Mouse (Mus musculus) midbrain, embryonic 10.5 days (tissue): Measurements from ENCODE around the gene Krt19. TPM values are rescaled to one million over a fixed set of nuclear protein-coding genes. Genes with fewer than 3 reads are reported as not detected.

Experiments
- DNase-seq: peaks from one replicate; pipeline ENCODE4 v3.0.0-alpha.2; 2017; ENCODE audit warnings: low spot score
- H3K27ac ChIP-seq: fragments of 300-500 bp; sonication (generic); replicated peaks from 2 replicates; pipeline ENCODE4 v1.5.1; 2016; ENCODE audit warnings: mild to moderate bottlenecking
- H3K27me3 ChIP-seq: fragments of 300-500 bp; sonication (generic); 2 replicates; pipeline ENCODE4 v1.6.1; 2016; ENCODE audit warnings: low read depth, mild to moderate bottlenecking; ENCODE audit not compliant: poor library complexity, severe bottlenecking
- H3K36me3 ChIP-seq: fragments of 300-500 bp; sonication (generic); 2 replicates; pipeline ENCODE4 v1.6.1; 2016; ENCODE audit warnings: mild to moderate bottlenecking, moderate library complexity
- H3K4me1 ChIP-seq: fragments of 300-500 bp; sonication (generic); 2 replicates; pipeline ENCODE4 v1.6.1; 2016
- H3K4me3 ChIP-seq: fragments of 300-500 bp; sonication (generic); 2 replicates; pipeline ENCODE4 v1.5.1; 2016; ENCODE audit warnings: mild to moderate bottlenecking, moderate library complexity
- H3K9me3 ChIP-seq: fragments of 300-500 bp; sonication (generic); replicated peaks from 2 replicates; pipeline ENCODE4 v1.6.1; 2016; ENCODE audit warnings: mild to moderate bottlenecking
- WGBS: fragments of 180-500 bp; shearing (Covaris S2); methylation state at CpG from one replicate; pipeline ENCODE4 v1.1.7; 2016; 5-methylcytosine and 5-hydroxymethylcytosine counted together
- polyA plus RNA-seq: library from polyadenylated mRNA; unstranded; fragments of >200 nt; fragmentation: Nextera tagmentation; extraction: Ambion mirVana; gene quantifications from 2 replicates; pipeline ENCODE4 v1.2.1, GENCODE M21; 2016

Gene Krt19
- polyA plus RNA-seq, 1 experiment from 2014 or later, result 5.9 TPM

DNA sequence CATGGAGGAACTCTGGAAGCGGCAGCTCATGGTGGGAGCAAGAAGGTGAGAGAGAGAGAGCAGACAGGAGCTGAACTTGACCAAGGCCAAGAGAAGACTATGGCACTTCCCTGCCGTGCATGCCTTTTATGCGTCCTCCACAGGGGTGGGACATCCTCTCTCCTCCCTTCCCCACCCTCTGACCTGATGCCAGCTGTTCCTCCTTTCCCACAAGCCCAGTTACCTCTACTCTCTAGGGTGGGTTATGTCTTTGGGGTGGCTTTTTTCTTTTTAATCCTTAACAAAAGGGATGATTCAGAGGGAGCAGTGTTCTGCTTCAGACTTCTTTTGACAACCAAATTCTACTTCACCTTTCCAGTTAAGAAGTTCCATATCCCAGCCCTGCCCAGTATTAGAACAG, 27.0 kb downstream of the Krt19 start, which contains the start of gene Krt13:
Gene Krt13, minus strand, starts transcription at position 101 of the 400 bp plus-strand sequence.
- Histone ChIP-seq H3K27ac (no peak within 1 kb of the TSS), H3K36me3 (no peaks in the 10 kb centered on the region), H3K4me1 (no peaks in the 10 kb centered on the region), H3K27me3 (no peaks in the 10 kb centered on the region), H3K9me3 (no peaks in the 10 kb centered on the region), H3K4me3 (no peak within 1 kb of the TSS)
- 72% methylated on average over 3 of the region's 3 CpGs for WGBS
- no peak for DNase-seq

DNA sequence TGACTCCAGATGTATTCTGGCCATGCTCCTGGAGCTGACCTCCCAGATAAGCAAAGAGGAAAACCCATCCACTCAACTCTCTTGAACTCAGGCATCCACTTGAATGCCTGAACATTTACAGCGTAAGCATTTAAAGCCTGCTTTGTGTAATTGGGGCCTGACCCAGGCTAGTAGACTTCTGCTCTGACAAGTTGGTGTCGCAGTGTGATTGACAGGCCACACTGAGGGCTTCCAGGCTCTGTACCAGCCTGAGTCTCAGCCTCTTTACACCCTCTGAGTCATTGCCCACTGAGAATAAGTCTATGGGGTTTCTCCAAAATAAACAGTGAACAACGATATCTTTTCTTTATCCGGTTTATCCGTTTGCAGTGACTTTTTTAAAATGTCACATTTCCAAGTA, 28.1 kb downstream of the Krt19 start:
- Histone ChIP-seq H3K4me1 (no peaks in the 10 kb centered on the region; the same call in 1 of the 2 replicates), H3K4me3 (no peak overlapping the region), H3K36me3 (no peaks in the 10 kb centered on the region), H3K27me3 (no peaks in the 10 kb centered on the region), H3K9me3 (no peaks in the 10 kb centered on the region), H3K27ac (no peak overlapping the region)
- WGBS, result 92% methylated on average over 5 of the region's 5 CpGs
- DNase-seq, result no peak

DNA sequence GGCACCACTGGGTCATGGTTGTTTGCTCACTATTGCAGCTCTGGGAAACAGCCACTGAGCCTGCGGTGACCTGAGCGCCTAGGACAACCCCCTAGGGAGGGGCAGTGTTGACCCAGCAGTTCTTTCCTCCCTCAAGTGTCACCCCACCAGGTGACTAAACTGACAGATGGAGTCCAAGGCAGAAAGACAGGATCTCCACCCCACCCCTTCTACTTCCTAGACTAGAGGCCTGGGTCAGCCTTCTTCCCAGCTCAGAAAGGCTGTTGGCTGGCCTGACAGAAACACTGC, 34.8 kb downstream of the Krt19 start:
- H3K4me3 ChIP-seq, result no peak overlapping the region
- peaks cover 5% of the 10 kb centered on the region; the same call in 1 of the 2 replicates for H3K4me1 ChIP-seq
- no peaks in the 10 kb centered on the region for H3K9me3 ChIP-seq
- H3K36me3 ChIP-seq, result no peaks in the 10 kb centered on the region
- H3K27me3 ChIP-seq, result no peaks in the 10 kb centered on the region
- 69% methylated on average over 2 of the region's 2 CpGs for WGBS
- H3K27ac ChIP-seq, result no peak overlapping the region
- no peak for DNase-seq

DNA sequence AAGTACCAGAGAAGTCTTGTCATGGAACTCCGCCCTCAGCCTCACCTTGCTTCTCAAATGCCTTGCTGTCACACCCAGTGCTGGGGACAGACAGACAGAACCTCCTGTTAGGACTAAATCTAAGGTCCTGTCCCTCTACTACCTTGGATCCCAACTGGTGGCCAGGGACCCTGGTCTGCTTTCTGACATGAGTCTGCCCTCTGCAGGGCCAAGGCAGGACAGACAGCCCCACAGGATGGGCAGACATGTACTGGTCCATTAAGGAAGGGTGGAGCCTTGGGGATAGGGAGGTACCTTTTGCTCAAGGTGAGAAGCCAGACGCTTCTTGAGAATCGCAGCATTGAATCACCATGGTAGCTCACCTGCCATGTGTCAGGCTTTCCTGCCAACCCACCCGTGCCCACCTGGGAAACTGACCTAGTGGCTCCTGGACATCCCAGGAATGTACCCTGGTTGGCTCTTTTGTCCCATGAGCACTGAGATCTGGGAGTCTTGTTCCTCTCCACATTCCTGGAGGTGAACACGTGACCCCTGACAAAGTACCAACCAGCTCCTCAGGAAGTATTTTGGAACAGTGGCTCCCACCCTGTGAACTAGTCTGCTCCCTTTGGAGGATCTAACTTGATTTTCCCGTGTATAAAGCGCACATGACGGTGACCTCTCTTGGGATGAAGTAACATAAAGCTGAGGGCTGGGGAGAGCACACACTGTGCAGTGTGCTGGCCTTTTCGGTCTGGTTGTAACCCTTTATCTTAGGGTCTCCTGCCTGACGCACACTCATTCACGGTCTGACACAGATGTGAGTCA, 35.3 kb downstream of the Krt19 start:
- Histone ChIP-seq H3K36me3 (no peaks in the 10 kb centered on the region), H3K4me3 (no peak overlapping the region), H3K4me1 (peaks cover 5% of the 10 kb centered on the region; the same call in 1 of the 2 replicates), H3K27me3 (no peaks in the 10 kb centered on the region), H3K27ac (no peak overlapping the region), H3K9me3 (no peaks in the 10 kb centered on the region)
- no peak for DNase-seq
- 86% methylated on average over 11 of the region's 11 CpGs for WGBS

DNA sequence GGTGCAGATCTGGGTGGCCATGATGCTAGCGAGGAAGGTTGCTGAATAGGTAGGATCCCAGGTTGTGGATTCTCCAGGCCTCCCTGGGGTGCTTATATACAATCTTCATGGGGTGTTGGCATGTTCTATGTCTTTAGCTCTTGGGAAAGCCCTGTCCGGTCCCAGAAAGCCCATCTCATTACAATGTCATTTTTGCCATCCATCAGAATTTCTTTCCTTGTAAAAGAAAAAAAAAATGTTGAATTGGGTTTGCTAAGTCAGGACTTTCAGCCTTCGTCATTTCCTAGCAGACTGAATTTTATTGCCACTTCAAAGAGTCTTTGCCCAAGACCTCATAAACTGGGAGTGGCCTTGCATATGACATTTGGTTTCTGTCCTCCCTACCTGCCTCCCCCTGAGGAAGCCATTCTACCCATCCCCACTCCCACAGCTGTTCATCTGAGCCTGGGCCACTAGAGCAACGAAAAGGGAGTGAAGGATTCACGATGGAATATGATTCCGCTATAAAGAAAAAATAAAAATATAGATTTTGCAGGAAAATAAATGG, 42.8 kb downstream of the Krt19 start, which contains the start of gene Krt36:
Gene Krt36, minus strand, starts transcription at position 51 of the 547 bp plus-strand sequence.
- Histone ChIP-seq H3K4me1 (no peaks in the 10 kb centered on the region; the same call in 1 of the 2 replicates), H3K27me3 (no peaks in the 10 kb centered on the region), H3K36me3 (no peaks in the 10 kb centered on the region), H3K4me3 (no peak within 1 kb of the TSS), H3K9me3 (no peaks in the 10 kb centered on the region), H3K27ac (no peak within 1 kb of the TSS)
- WGBS, result 92% methylated on average over 6 of the region's 6 CpGs
- no peak for DNase-seq

DNA sequence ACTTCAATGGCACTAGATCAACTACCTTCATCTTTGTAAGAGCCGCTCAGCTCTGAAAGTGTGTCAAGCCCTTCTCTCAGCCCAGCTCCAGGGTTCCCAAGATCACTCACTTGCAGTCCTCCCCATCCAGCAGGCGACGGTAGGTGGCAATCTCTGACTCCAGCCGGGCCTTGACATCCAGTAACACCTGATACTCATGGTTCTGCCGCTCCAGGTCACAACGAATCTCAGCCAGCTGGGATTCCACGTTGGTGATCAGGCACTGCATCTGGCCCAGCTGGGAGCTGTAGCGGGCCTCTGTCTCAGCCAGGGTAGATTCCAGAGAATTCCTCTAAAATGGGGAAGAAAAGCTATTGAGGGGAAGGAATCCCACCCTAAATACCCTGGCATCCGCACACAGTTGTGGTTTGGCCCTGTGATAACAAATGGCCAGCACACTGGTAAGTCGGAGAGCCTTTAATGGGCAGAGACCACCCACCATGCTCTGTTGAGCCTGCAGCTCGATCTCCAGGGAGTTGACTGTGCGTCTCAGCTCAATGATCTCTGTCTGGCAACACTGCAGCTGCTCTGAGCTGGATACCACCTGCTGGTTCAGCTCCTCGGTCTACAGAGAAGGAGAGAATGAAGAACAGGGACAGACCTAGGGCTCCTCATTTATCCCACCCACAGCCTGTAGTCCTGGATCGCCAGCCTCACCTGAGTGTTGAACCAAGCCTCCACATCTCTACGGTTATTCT, 45.6 kb downstream of the Krt19 start:
- H3K36me3 ChIP-seq, result no peaks in the 10 kb centered on the region

DNA sequence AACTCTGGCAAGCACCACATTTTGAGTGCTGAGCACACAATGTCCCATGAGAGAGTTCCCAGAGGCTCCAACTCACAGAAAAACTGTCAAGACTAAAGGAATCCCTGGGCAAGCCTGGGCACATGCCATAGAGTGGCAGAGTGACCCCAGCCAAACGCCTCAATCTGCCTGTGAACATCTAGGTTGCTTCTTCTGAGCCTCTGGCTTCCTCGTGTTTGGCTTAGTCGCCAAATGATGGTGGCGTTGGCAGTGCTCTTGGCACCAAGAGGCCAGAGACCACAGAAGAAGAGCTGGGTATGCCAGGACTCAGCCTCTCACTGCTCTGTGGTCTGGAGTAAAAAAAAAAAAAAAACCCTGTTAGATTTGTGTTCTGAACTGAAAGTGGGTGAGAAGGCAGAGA, 48.1 kb downstream of the Krt19 start:
- H3K9me3 ChIP-seq, result no peaks in the 10 kb centered on the region
- H3K4me1 ChIP-seq, result peaks cover 15% of the 10 kb centered on the region
- no peak overlapping the region for H3K27ac ChIP-seq
- no peaks in the 10 kb centered on the region for H3K36me3 ChIP-seq
- no peak for DNase-seq
- H3K27me3 ChIP-seq, result no peaks in the 10 kb centered on the region
- 87% methylated on average over 4 of the region's 4 CpGs for WGBS
- H3K4me3 ChIP-seq, result no peak overlapping the region

More for the DNA sequence above, 45.6 kb downstream of the Krt19 start:
- Histone ChIP-seq H3K27me3 (no peaks in the 10 kb centered on the region), H3K27ac (no peak overlapping the region), H3K4me1 (peaks cover 11% of the 10 kb centered on the region), H3K9me3 (no peaks in the 10 kb centered on the region), H3K4me3 (no peak overlapping the region)
- 69% methylated on average over 15 of the region's 15 CpGs for WGBS
- DNase-seq, result no peak

DNA sequence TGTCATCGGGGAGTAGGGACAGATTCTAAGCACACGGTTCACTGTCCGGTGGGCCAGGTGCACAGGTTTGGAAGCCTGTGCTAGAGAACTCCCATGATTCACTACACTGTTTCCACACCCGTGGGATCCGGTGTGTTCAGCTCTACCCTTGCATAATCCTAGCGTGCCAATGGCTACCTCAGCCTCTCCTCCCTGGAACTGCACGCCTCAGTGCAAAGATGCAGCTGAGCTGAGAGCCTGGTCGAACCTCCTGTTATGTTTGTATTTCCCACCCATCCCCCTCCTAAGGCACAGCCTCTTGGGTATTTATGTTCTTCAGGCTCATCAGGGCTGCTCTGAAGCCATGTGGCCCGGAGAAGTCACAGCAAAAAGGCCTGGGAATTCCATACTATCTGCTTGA, 50.6 kb downstream of the Krt19 start:
- Histone ChIP-seq H3K4me3 (no peak overlapping the region), H3K4me1 (peaks cover 15% of the 10 kb centered on the region), H3K36me3 (no peaks in the 10 kb centered on the region), H3K27ac (peak overlapping the region; percentile 2; the same call in 1 of the 2 replicates), H3K27me3 (no peaks in the 10 kb centered on the region), H3K9me3 (no peaks in the 10 kb centered on the region)
- WGBS, result 76% methylated on average over 9 of the region's 9 CpGs
- no peak for DNase-seq

DNA sequence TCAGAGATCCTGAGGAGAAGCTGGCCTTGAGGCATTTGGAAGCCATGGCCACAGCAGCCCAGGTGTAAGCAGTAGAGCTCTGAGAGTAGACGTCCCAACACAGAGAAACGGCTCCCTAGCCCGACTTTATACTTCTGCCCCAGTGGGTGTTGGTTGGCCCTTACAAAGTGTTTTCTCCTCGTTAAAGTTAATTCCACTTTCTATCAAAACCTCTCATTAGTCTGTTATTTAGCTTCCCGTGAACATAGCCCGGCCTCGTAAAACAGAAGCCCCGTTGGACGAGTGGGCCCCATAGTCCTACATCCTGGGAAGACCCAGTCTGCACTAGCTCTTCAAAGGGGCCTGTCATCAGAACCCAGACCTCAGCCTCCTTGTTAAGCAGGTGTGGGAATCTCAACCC, 52.3 kb downstream of the Krt19 start, which contains the start of gene Krt35:
Gene Krt35, minus strand, starts transcription at position 101 of the 400 bp plus-strand sequence.
- Histone ChIP-seq H3K36me3 (no peaks in the 10 kb centered on the region), H3K27ac (no peak within 1 kb of the TSS), H3K4me1 (peaks cover 15% of the 10 kb centered on the region), H3K4me3 (no peak within 1 kb of the TSS), H3K27me3 (no peaks in the 10 kb centered on the region), H3K9me3 (no peaks in the 10 kb centered on the region)
- DNase-seq, result no peak
- 90% methylated on average over 9 of the region's 9 CpGs for WGBS

Other genes with a start within 250 kb of the Krt19 start
- not detected in 2 replicates for gene Krtap31-1, start 240.7 kb downstream of the Krt19 start, polyA plus RNA-seq
- gene Gm11565, start 233.9 kb downstream of the Krt19 start, polyA plus RNA-seq, result not detected in 2 replicates
- gene Krtap31-2, start 212.4 kb downstream of the Krt19 start, polyA plus RNA-seq, result not detected in 2 replicates
- not detected in 2 replicates for gene Krtap9-5, start 200.2 kb downstream of the Krt19 start, polyA plus RNA-seq
- gene Krtap29-1, start 169.6 kb downstream of the Krt19 start, polyA plus RNA-seq, result not detected in 2 replicates
- not detected in 2 replicates for gene Krtap16-1, start 162.1 kb downstream of the Krt19 start, polyA plus RNA-seq
- gene Krtap17-1, start 154.7 kb downstream of the Krt19 start, polyA plus RNA-seq, result not detected in 2 replicates
- not detected in 2 replicates for gene Krt33a, start 132.5 kb downstream of the Krt19 start, polyA plus RNA-seq
- not detected in 2 replicates for gene Krt33b, start 118.8 kb downstream of the Krt19 start, polyA plus RNA-seq
- gene Krt34, start 107.1 kb downstream of the Krt19 start, polyA plus RNA-seq, result not detected in 2 replicates
- gene Krt31, start 98.1 kb downstream of the Krt19 start, polyA plus RNA-seq, result not detected in 2 replicates
- gene Krt32, start 60.4 kb downstream of the Krt19 start, polyA plus RNA-seq, result not detected in 2 replicates
- not detected in 2 replicates for gene Krt35, start 52.4 kb downstream of the Krt19 start, polyA plus RNA-seq
- gene Krt36, start 43.0 kb downstream of the Krt19 start, polyA plus RNA-seq, result not detected in 2 replicates
- gene Krt13, start 27.1 kb downstream of the Krt19 start, polyA plus RNA-seq, result not detected in 2 replicates
- gene Krt15, start 12.7 kb downstream of the Krt19 start, polyA plus RNA-seq, result 0.74 and 1.8 TPM in 2 replicates
- not detected in 2 replicates for gene Krt9, start 44.6 kb upstream of the Krt19 start, polyA plus RNA-seq
- 1.0 and 1.2 TPM in 2 replicates for gene Krt14, start 58.9 kb upstream of the Krt19 start, polyA plus RNA-seq
- gene Krt16, start 100.2 kb upstream of the Krt19 start, polyA plus RNA-seq, result not detected in 2 replicates
- gene Krt17, start 112.4 kb upstream of the Krt19 start, polyA plus RNA-seq, result 0.12 and 0.16 TPM in 2 replicates
- gene Krt42, start 121.2 kb upstream of the Krt19 start, polyA plus RNA-seq, result not detected in 2 replicates
- gene Eif1, start 171.2 kb upstream of the Krt19 start, polyA plus RNA-seq, result 1,709 and 1,814 TPM in 2 replicates
- 0.56 TPM in 1 of 2 replicates, not detected in the other for gene Gast, start 185.7 kb upstream of the Krt19 start, polyA plus RNA-seq
- gene Hap1, start 207.5 kb upstream of the Krt19 start, polyA plus RNA-seq, result 36.6 and 40.2 TPM in 2 replicates
- gene Jup, start 249.1 kb upstream of the Krt19 start, polyA plus RNA-seq, result 32.4 and 41.8 TPM in 2 replicates